Mouse (Mus musculus) thymus, adult 2 months (tissue): ENCODE data around the gene Prtg.

Experiments
- CTCF ChIP-seq: fragments of 200-500 bp; IDR thresholded peaks from 2 replicates; pipeline ENCODE4 v1.5.1; 2012; ENCODE audit warnings: mild to moderate bottlenecking, control low read depth, low read length, moderate library complexity, borderline replicate concordance; ENCODE audit not compliant: control insufficient read depth, poor library complexity, insufficient read depth; ENCODE audit errors: extremely low read depth
- POLR2A ChIP-seq: fragments of 200-500 bp; IDR thresholded peaks from 2 replicates; pipeline ENCODE4 v1.6.1; 2012; ENCODE audit warnings: mild to moderate bottlenecking, low read length, control low read depth, moderate library complexity; ENCODE audit not compliant: control insufficient read depth, poor library complexity, insufficient read depth; ENCODE audit errors: extremely low read depth

DNA sequence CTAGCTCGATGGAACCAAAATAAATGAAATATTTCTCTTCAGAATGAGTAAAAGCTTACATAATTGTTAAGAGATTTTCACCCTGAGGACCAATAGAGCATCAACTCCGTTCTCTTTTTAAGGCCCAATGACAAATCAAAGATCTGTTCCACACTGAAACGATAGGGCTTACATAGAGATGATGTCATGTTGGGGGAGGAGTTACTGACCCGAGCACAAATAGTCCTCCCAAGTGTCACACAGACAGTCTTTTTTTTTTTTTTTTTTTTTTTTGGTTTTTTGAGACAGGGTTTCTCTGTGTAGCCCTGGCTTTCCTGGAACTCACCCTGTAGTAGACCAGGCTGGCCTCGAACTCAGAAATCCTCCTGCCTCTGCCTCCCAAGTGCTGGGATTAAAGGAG is 45.3 kb downstream of the Prtg start:
- TF ChIP-seq POLR2A (no peak), CTCF (no peak)
